Comparison of ENCODE assay signal across 8 mouse cellular contexts in the genomic region with DNA sequence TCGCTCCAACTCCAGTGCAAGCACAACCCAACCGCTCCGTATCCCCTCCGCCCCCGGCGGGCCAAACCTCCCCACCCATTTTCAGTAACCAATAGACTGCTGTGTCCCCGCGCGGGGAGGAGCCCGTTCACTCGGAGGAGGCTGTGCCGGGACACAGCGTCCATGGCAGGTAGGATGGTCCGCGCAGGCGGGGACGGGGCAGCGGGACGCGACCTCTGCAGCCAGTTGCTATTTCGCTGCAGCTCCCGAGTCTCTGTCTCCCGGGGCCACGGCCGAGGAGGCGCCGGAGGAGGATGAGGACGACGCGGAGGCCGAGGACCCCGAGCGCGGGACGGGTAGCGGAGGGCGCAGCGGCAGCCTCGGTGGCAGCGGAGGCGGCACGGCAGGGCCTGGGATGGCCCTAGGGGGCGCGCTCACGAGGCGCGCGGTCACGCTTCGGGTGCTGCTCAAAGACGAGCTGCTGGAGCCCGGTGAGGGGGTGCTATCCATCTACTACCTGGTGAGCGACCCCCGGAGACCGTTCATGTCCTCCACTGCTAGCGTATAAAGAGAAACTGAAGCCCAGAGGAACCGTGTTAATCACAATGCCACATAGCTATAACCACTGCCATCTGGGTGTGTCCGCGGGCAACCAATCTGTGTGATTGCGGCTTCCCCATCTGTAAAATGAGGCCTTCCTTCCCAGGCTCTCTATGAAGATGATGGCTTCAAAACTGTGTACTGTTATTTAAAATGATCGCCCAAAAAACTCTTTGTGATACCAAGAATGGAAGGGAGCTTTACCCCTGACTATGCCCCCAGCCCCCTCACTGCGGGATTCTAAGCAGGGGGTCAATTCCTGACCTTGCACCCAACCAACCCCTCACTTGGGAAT. TPM values are rescaled to one million over a fixed set of nuclear protein-coding genes. Genes with fewer than 3 reads are reported as not detected.
A peak's percentile ranks its signal among the peaks of the same experiment; 100 is the strongest.
DNase-seq lines count a peak whose midpoint lies in the region; ATAC-seq lines count a peak whose summit lies in the region.

No protein-coding gene starts in this region.

- H3K9ac ChIP-seq in hindbrain, embryonic 11.5 days (ENCODE audit: low read depth, low read length): peak overlapping the region; percentile 87

- H3K4me2 ChIP-seq in hindbrain, embryonic 11.5 days (replicated peaks; ENCODE audit: low read depth, low read length): peak overlapping the region; percentile 94

- peaks cover 8% of the 10 kb centered on the region; the same call in 1 of the 2 replicates for H3K4me1 ChIP-seq in hindbrain, embryonic 11.5 days (replicated peaks; ENCODE audit: control insufficient read depth, insufficient read depth, low read length)

- H3K27me3 ChIP-seq in hindbrain, embryonic 11.5 days (ENCODE audit: control insufficient read depth, insufficient read depth, low read length): no peaks in the 10 kb centered on the region

- peak; percentile 94 for DNase-seq in MN1 (ENCODE audit: low spot score)
- DNase-seq in cerebellum, adult 9-10 months: peak; percentile 93
- DNase-seq in hindbrain, embryonic 11.5 days (ENCODE audit: low spot score): peak; percentile 88
- peak; percentile 87 to 93 for DNase-seq in layer of hippocampus, postnatal 10 days (ENCODE audit: low spot score in 2 of 2)
- peak; percentile 96 for DNase-seq in lung, postnatal 10 days
- peak; percentile 91 for DNase-seq in ovary, postnatal 36 days (ENCODE audit: low spot score)
- peak; percentile 93 for DNase-seq in thymus, postnatal 25 days

- peak; percentile 89 for ATAC-seq in frontal cortex, adult (ENCODE audit: low TSS enrichment)
- peak; percentile 91 for ATAC-seq in hindbrain, embryonic 11.5 days (ENCODE audit: low FRiP score)

- 2% methylated on average over 58 of the region's 62 CpGs for WGBS in hindbrain, embryonic 11.5 days

- H3K4me3 ChIP-seq in hindbrain, embryonic 11.5 days (ENCODE audit: low read depth, low read length): peak overlapping the region; percentile 77

- H3K9me3 ChIP-seq in hindbrain, embryonic 11.5 days (ENCODE audit: control insufficient read depth, low read length): no peaks in the 10 kb centered on the region

- no peaks in the 10 kb centered on the region for H3K36me3 ChIP-seq in hindbrain, embryonic 11.5 days (ENCODE audit: control insufficient read depth, insufficient read depth, low read length)

- H3K27ac ChIP-seq in hindbrain, embryonic 11.5 days (ENCODE audit: low read depth, low read length): peak overlapping the region; percentile 97

RNA-seq across cellular contexts. Expression of a gene that starts 3.8 kb away (rescaled TPM):
- polyA plus RNA-seq in hindbrain, embryonic 11.5 days (2014; fragmentation: Nextera tagmentation; extraction: Ambion mirVana): 141 and 163 TPM in 2 replicates
- total RNA-seq in layer of hippocampus, postnatal 10 days (2021): 100 to 1,000 TPM; 109 to 112 TPM

RNA-seq across cellular contexts. Expression of a gene that starts 3.9 kb away (rescaled TPM):
- polyA plus RNA-seq in hindbrain, embryonic 11.5 days (2014; fragmentation: Nextera tagmentation; extraction: Ambion mirVana): 5.1 and 6.3 TPM in 2 replicates
- 1 to 10 TPM; 5.3 TPM for total RNA-seq in layer of hippocampus, postnatal 10 days (2021)

RNA-seq across cellular contexts. Expression of a gene that starts 23.0 kb away (rescaled TPM):
- 65.0 and 66.5 TPM in 2 replicates for polyA plus RNA-seq in hindbrain, embryonic 11.5 days (2014; fragmentation: Nextera tagmentation; extraction: Ambion mirVana)
- total RNA-seq in layer of hippocampus, postnatal 10 days (2021): 100 to 1,000 TPM in 1 of 2 experiments, 10 to 100 TPM in 1; 98.0 to 101 TPM

RNA-seq across cellular contexts. Expression of a gene that starts 27.1 kb away (rescaled TPM):
- 112 and 114 TPM in 2 replicates for polyA plus RNA-seq in hindbrain, embryonic 11.5 days (2014; fragmentation: Nextera tagmentation; extraction: Ambion mirVana)
- total RNA-seq in layer of hippocampus, postnatal 10 days (2021): 10 to 100 TPM; 58.7 to 59.9 TPM

RNA-seq across cellular contexts. Expression of a gene that starts 30.9 kb away (rescaled TPM):
- polyA plus RNA-seq in hindbrain, embryonic 11.5 days (2014; fragmentation: Nextera tagmentation; extraction: Ambion mirVana): 16.1 and 18.9 TPM in 2 replicates
- total RNA-seq in layer of hippocampus, postnatal 10 days (2021): 1 to 10 TPM; 5.2 to 6.2 TPM

Comparison
In these comparisons a context has a peak if more than half of its experiments do, and no peak if none do; other contexts are left out.
1. Peak in every context shown above with its lines: DNase-seq, ATAC-seq, H3K4me3 ChIP-seq and H3K27ac ChIP-seq.